Mouse (Mus musculus) left cerebral cortex, postnatal 10 days (tissue): ENCODE data around the gene 4933427D14Rik. TPM values are rescaled to one million over a fixed set of nuclear protein-coding genes. Genes with fewer than 3 reads are reported as not detected.
A peak's percentile ranks its signal among the peaks of the same experiment; 100 is the strongest.

Experiments used
- DNase-seq, 2 experiments: peaks; one replicate each; pipeline ENCODE4 v3.0.0; 2021 to 2022; ENCODE audit warnings: low spot score in 2 of 2, mixed read lengths in 1 of 2; ENCODE audit errors: extremely low spot score in 1 of 2
- intact Hi-C: fragments of 180-260 bp; cut with DNase I; formaldehyde crosslinking; loops from one replicate; pipeline ENCODE4 v1.15.1; 2025
- total RNA-seq, 2 experiments: library from RNA; stranded (reverse); gene quantifications; 2 replicates each; pipeline ENCODE4 v1.2.3; 2021

The 4933427D14Rik gene
- total RNA-seq, 2 experiments from 2014 or later, result 30.1 to 32.5 TPM

DNA sequence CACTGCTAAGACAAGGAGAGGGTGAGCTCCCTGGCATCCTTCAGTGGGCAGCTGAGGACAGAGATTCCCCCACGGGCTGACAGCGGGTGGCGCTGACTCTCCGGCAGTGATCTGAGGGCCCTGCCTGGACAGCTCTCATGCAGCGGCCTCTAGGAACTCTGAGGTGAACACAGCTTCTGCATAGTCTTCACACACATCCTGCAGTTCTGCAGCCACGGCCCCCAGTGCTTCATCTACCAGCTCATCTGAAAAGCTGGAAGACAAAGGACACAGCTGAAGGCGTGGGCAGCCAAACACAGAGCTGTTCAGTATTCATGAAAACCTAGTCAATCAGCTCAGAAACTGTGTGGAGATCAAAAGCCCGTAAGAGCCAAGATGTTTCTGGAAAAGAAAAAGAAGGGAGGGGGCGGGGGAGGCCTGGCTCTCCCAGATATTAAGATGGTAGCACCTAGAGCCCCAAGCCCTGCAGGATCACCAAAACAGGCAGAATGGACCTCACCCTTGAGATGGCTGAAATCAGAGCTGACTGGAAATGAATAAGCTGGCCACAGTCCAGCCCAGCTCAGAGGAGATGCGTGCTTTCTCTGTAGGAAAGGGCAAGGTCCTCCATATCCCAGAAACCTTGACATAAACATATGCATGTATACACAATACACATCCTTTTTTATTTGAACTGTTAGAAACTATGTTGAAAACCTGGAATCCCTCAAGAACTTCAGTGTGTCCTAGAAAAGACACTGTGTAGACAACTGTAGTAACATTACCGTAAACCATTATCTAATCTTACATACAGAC, 51.9 kb downstream of the 4933427D14Rik start:
- DNase-seq, result peak in 1 of 2 experiments; percentile 47
- intact Hi-C loops, result no loop called here

- no peak for DNase-seq
- intact Hi-C loops, result no loop called here
These were observed 54.0 kb downstream of the 4933427D14Rik start for GRCm38 (mm10) chr11:72153122-72153862.

GRCm38 (mm10) chr11:72151120-72151519, 56.1 kb downstream of the 4933427D14Rik start:
- DNase-seq, result no peak
- intact Hi-C loops, result no loop called here

DNA sequence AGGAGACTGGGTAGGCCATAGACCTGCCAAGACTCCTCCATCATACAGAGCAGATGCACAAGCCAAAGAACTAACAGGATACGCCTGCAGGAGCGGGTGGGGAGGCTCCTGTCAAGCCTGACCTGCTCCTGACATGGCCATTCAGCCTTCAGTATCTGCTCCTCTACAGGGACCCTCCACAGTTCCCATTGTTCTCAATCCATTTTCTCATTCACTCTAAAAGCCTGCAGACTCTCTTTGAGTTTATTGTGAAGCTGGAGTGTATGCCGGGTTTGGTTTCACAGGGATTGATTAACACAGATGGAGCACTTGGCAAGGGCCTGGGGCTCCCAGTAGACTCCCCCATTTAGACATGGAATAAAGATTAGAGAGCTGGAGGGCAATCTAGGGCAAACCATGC, 59.3 kb downstream of the 4933427D14Rik start:
- DNase-seq, result no peak
- intact Hi-C loops, result no loop called here

DNA sequence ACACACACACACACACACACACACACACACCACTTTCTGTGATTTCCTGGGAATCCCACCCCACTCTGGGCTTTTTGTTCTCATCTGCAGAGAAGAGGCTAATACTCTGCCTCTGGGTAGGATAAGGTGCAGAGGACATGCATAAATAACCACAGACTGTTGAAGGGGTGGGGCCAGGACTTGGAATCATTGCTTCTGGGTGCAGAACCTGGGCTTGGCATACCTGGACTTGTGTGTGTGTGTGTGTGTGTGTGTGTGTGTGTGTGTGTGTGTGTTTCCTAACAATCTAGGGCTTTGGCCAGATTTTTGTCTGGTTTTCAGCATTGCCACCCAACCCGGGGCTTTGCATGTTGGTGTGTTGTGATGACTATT, 61.4 kb downstream of the 4933427D14Rik start:
- DNase-seq, result no peak
- intact Hi-C loops, result no loop called here

- DNase-seq, result no peak
- intact Hi-C loops, result no loop called here
These were observed 61.9 kb downstream of the 4933427D14Rik start for GRCm38 (mm10) chr11:72145182-72145876.

DNA sequence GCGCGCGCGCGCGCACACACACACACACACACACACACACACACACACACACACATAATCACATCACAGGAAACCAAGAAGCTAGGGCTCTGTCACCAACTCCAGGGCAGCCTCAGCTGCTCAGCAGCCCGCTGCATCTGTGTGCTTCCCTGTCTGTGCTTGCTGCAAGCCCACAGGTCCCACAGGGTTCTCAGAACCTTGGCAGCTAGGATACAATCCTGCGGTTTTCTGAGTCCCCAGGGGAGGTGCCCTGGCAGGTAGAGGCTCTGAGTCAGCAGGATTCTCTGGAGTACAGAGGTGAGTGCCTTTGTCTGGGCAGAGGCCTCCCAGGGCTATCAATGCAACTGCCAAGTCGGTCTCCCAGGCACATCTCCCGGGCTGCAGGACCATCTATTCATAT, 64.4 kb downstream of the 4933427D14Rik start:
- DNase-seq, result no peak
- intact Hi-C loops, result no loop called here

DNA sequence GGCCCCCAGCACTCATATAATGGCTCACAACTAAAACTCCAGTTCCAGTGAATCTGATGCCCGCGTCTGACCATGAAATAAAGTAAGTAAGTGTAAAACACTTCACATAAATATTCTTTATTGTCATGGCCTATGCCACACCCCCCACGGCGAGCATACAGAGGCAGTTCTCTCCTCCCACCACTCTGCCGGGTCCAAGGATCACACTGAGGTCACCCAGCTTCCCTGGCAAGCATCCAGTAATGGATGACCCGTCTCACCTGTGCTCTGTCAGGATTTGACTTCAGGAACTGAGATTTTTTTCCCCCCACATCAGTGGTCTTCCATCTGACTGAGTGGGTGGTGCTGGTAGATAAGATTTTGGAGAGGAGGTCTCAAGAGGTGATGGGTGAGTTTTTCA, 67.1 kb downstream of the 4933427D14Rik start:
- intact Hi-C loops, result no loop called here
- DNase-seq, result no peak

DNA sequence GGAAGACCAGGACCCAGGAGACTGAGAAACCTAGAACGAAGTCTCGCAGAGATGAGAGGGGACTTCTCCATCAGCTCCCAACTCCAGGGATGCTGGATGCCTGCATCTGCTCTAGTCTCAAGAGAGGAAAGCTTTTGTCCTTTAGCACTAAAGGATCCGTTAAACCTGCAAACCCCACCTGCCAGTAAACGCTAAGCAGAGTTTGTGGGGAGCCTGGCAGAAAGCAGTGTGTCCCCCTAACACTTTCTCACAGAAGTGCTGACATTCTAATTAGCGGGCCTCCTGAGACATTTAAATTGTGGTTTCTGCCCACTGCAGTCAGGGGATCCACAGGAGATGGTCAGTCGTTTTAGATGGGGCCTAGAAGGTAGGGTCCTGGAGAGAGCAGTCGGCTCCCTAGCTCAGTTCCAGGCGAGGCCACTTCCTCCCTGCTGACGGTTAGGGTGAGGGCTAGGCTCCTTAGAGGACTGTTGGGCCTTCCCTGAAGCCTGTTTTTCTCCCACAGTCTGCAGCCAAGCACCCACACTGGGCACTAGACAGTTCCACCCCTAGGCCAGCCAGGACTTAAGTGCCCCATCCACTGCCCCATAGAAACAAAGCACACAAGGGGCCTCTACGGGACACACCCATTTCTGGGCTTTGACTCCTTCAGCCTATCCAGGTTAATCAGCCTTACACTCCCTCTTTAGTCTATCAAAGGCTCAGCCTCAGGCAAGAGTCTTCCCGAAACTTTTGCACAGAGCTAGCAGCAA, 70.9 kb downstream of the 4933427D14Rik start:
- intact Hi-C loops, result loop anchor here (5.0 kb wide), 1 partner anchor 84 kb away; no protein-coding TSS in a partner anchor
- DNase-seq, result no peak

GRCm38 (mm10) chr11:72135383-72136158, 71.7 kb downstream of the 4933427D14Rik start, which contains the start of gene Pitpnm3:
Gene Pitpnm3, minus strand, starts transcription at chr11:72135778.
- intact Hi-C loops, result loop anchor here (5.0 kb wide), 1 partner anchor 83 kb away; no protein-coding TSS in a partner anchor
- peak in 1 of 2 experiments; percentile 73 for DNase-seq

- intact Hi-C loops, result loop anchor here (5.0 kb wide), 1 partner anchor 82 kb away; no protein-coding TSS in a partner anchor
These were observed 72.5 kb downstream of the 4933427D14Rik start for GRCm38 (mm10) chr11:72134536-72135382.

GRCm38 (mm10) chr11:72133075-72133474, 74.2 kb downstream of the 4933427D14Rik start:
- intact Hi-C loops, result no loop called here
- no peak for DNase-seq

More at GRCm38 (mm10) chr11:72134536-72135382, 72.5 kb downstream of the 4933427D14Rik start:
- peak in 1 of 2 experiments; percentile 58 for DNase-seq

- DNase-seq, result peak in 1 of 2 experiments; percentile 69
- intact Hi-C loops, result no loop called here
These were observed 75.0 kb downstream of the 4933427D14Rik start for GRCm38 (mm10) chr11:72132266-72132665.

GRCm38 (mm10) chr11:72131697-72132096, 75.6 kb downstream of the 4933427D14Rik start:
- intact Hi-C loops, result no loop called here
- no peak for DNase-seq

- no peak for DNase-seq
- intact Hi-C loops, result no loop called here
These were observed 76.4 kb downstream of the 4933427D14Rik start for GRCm38 (mm10) chr11:72130905-72131304.

- DNase-seq, result no peak
- intact Hi-C loops, result no loop called here
These were observed 76.8 kb downstream of the 4933427D14Rik start for GRCm38 (mm10) chr11:72130472-72130871.

GRCm38 (mm10) chr11:72130021-72130420, 77.2 kb downstream of the 4933427D14Rik start:
- intact Hi-C loops, result no loop called here
- DNase-seq, result peak in 1 of 2 experiments; percentile 48
